Mouse (Mus musculus) myocyte (in vitro differentiated cells): Measurements from ENCODE around the gene Mcf2l. TPM values are rescaled to one million over a fixed set of nuclear protein-coding genes. Genes with fewer than 3 reads are reported as not detected.

Experiments used
- H3K27me3 ChIP-seq: one replicate; pipeline ENCODE4 v1.6.1; 2011; ENCODE audit not compliant: control insufficient read depth, insufficient read depth, insufficient read length
- H3K36me3 ChIP-seq: one replicate; pipeline ENCODE4 v1.6.1; 2011; ENCODE audit not compliant: control insufficient read depth, insufficient read depth
- H3K4me2 ChIP-seq: one replicate; pipeline ENCODE4 v1.6.1; 2011; ENCODE audit warnings: low read depth, control low read depth
- H3K4me3 ChIP-seq: one replicate; pipeline ENCODE4 v1.5.1; 2011; ENCODE audit warnings: mild to moderate bottlenecking, control low read depth, moderate library complexity
- H3K79me2 ChIP-seq: one replicate; pipeline ENCODE4 v1.6.1; 2011; ENCODE audit not compliant: control insufficient read depth, insufficient read depth
- H3ac ChIP-seq: one replicate; pipeline ENCODE4 v1.6.1; 2011; ENCODE audit not compliant: control insufficient read depth, insufficient read length
- CEBPB ChIP-seq: IDR thresholded peaks from 2 replicates; pipeline ENCODE4 v1.6.1; 2011; ENCODE audit warnings: mild to moderate bottlenecking, moderate library complexity; ENCODE audit not compliant: poor library complexity, insufficient read depth, severe bottlenecking
- E2F4 ChIP-seq: IDR thresholded peaks from one replicate; pipeline ENCODE4 v1.6.1; 2011; ENCODE audit warnings: mild to moderate bottlenecking, control low read depth, moderate library complexity; ENCODE audit not compliant: insufficient read depth
- MAX ChIP-seq: IDR thresholded peaks from one replicate; pipeline ENCODE4 v1.6.1; 2011; ENCODE audit warnings: low read depth, mild to moderate bottlenecking, control low read depth
- MYOD1 ChIP-seq, 3 experiments: IDR thresholded peaks; one replicate each; pipeline ENCODE4 v1.6.1; 2011; ENCODE audit warnings: control low read depth in 2 of 3, low read depth in 2 of 3, mild to moderate bottlenecking in 2 of 3, moderate library complexity in 1 of 3; ENCODE audit not compliant: insufficient read length in 2 of 3, control insufficient read depth in 1 of 3
- MYOG ChIP-seq, 3 experiments: IDR thresholded peaks; one replicate each; pipeline ENCODE4 v1.6.1; 2011; ENCODE audit warnings: control low read depth in 2 of 3, low read depth in 2 of 3, mild to moderate bottlenecking in 2 of 3; ENCODE audit not compliant: insufficient read length in 2 of 3, control insufficient read depth in 1 of 3, insufficient read depth in 1 of 3
- POLR2A ChIP-seq: IDR thresholded peaks from one replicate; pipeline ENCODE4 v1.6.1; 2011; ENCODE audit warnings: low read depth, mild to moderate bottlenecking, control low read depth, moderate library complexity; ENCODE audit not compliant: insufficient read length
- POLR2AphosphoS2 ChIP-seq: IDR thresholded peaks from one replicate; pipeline ENCODE4 v1.6.1; 2011; ENCODE audit warnings: low read depth, control low read depth; ENCODE audit not compliant: insufficient read length
- REST ChIP-seq: IDR thresholded peaks from one replicate; pipeline ENCODE4 v1.6.1; 2011; ENCODE audit warnings: mild to moderate bottlenecking, control low read depth, moderate library complexity; ENCODE audit not compliant: insufficient read depth, insufficient read length
- SRF ChIP-seq: IDR thresholded peaks from one replicate; pipeline ENCODE4 v1.6.1; 2011; ENCODE audit warnings: low read depth; ENCODE audit not compliant: control insufficient read depth, insufficient read length
- TCF12 ChIP-seq: IDR thresholded peaks from one replicate; pipeline ENCODE4 v1.6.1; 2011; ENCODE audit warnings: mild to moderate bottlenecking, control low read depth; ENCODE audit not compliant: poor library complexity, insufficient read depth, severe bottlenecking
- TCF3 ChIP-seq: IDR thresholded peaks from one replicate; pipeline ENCODE4 v1.6.1; 2011; ENCODE audit warnings: low read depth, control low read depth; ENCODE audit not compliant: insufficient read length
- USF1 ChIP-seq: IDR thresholded peaks from one replicate; pipeline ENCODE4 v1.6.1; 2011; ENCODE audit warnings: low read depth, mild to moderate bottlenecking, control low read depth, moderate library complexity
- polyA plus RNA-seq: library from polyadenylated mRNA; unstranded; fragments of >200 nt; fragmentation: generic; extraction: Trizol; gene quantifications from one replicate; pipeline ENCODE4 v1.2.1, GENCODE M21; 2012; ENCODE audit warnings: missing spikeins

Gene Mcf2l
- polyA plus RNA-seq, 1 experiment, result 1.2 TPM

- Histone ChIP-seq H3K79me2 (no peaks in the 10 kb centered on the region), H3K36me3 (no peaks in the 10 kb centered on the region), H3K27me3 (no peaks in the 10 kb centered on the region)
These were observed 10.5 kb upstream of the Mcf2l start for GRCm38 (mm10) chr8:12863061-12863460.

GRCm38 (mm10) chr8:12863608-12864007, 10.0 kb upstream of the Mcf2l start:
- Histone ChIP-seq H3K36me3 (no peaks in the 10 kb centered on the region), H3ac (no peak overlapping the region), H3K27me3 (no peaks in the 10 kb centered on the region), H3K79me2 (no peaks in the 10 kb centered on the region), H3K4me3 (no peak overlapping the region), H3K4me2 (no peak overlapping the region)
- no peak for TF ChIP-seq POLR2AphosphoS2
- no peak for TF ChIP-seq POLR2A
- TF ChIP-seq TCF3, result no peak
- TF ChIP-seq E2F4, result no peak
- no peak for TF ChIP-seq CEBPB
- TF ChIP-seq SRF, result no peak
- no peak for TF ChIP-seq MYOG (IDR thresholded peaks at IDR 0.05; ENCODE audit: control insufficient read depth in 1 of 3, insufficient read depth in 1 of 3, insufficient read length in 2 of 3, low read depth in 2 of 3)
- TF ChIP-seq TCF12, result no peak
- no peak for TF ChIP-seq MYOD1 (IDR thresholded peaks at IDR 0.05; ENCODE audit: control insufficient read depth in 1 of 3, insufficient read length in 2 of 3, low read depth in 2 of 3)
- no peak for TF ChIP-seq MAX
- no peak for TF ChIP-seq USF1
- no peak for TF ChIP-seq REST

More at GRCm38 (mm10) chr8:12863061-12863460, 10.5 kb upstream of the Mcf2l start:
- TF ChIP-seq CEBPB, result no peak
- no peak for TF ChIP-seq MYOD1 (IDR thresholded peaks at IDR 0.05; ENCODE audit: control insufficient read depth in 1 of 3, insufficient read length in 2 of 3, low read depth in 2 of 3)
- no peak for TF ChIP-seq TCF3
- no peak for TF ChIP-seq MYOG (IDR thresholded peaks at IDR 0.05; ENCODE audit: control insufficient read depth in 1 of 3, insufficient read depth in 1 of 3, insufficient read length in 2 of 3, low read depth in 2 of 3)
- TF ChIP-seq REST, result no peak
- no peak for TF ChIP-seq TCF12
- TF ChIP-seq USF1, result no peak
- TF ChIP-seq MAX, result no peak
- TF ChIP-seq POLR2A, result no peak
- TF ChIP-seq POLR2AphosphoS2, result no peak
- TF ChIP-seq E2F4, result no peak
- no peak for TF ChIP-seq SRF
- Histone ChIP-seq H3K4me3 (no peak overlapping the region), H3ac (no peak overlapping the region), H3K4me2 (no peak overlapping the region)

GRCm38 (mm10) chr8:12865790-12866189, 7.8 kb upstream of the Mcf2l start:
- H3K27me3 ChIP-seq, result no peaks in the 10 kb centered on the region
- H3K4me2 ChIP-seq, result no peak overlapping the region
- H3K36me3 ChIP-seq, result no peaks in the 10 kb centered on the region

GRCm38 (mm10) chr8:12869661-12870060, 3.9 kb upstream of the Mcf2l start:
- H3K79me2 ChIP-seq, result no peaks in the 10 kb centered on the region
- H3ac ChIP-seq, result no peak overlapping the region
- no peak overlapping the region for H3K4me3 ChIP-seq
- H3K4me2 ChIP-seq, result no peak overlapping the region
- H3K36me3 ChIP-seq, result no peaks in the 10 kb centered on the region
- TF ChIP-seq TCF12, result no peak
- TF ChIP-seq E2F4, result no peak
- no peak for TF ChIP-seq MYOD1 (IDR thresholded peaks at IDR 0.05; ENCODE audit: control insufficient read depth in 1 of 3, insufficient read length in 2 of 3, low read depth in 2 of 3)
- no peak for TF ChIP-seq SRF
- no peak for TF ChIP-seq POLR2A
- TF ChIP-seq CEBPB, result no peak
- no peak for TF ChIP-seq USF1
- no peak for TF ChIP-seq REST
- no peak for TF ChIP-seq MAX
- no peak for TF ChIP-seq MYOG (IDR thresholded peaks at IDR 0.05; ENCODE audit: control insufficient read depth in 1 of 3, insufficient read depth in 1 of 3, insufficient read length in 2 of 3, low read depth in 2 of 3)
- no peak for TF ChIP-seq TCF3
- TF ChIP-seq POLR2AphosphoS2, result no peak
- H3K27me3 ChIP-seq, result peaks cover 14% of the 10 kb centered on the region

More at GRCm38 (mm10) chr8:12865790-12866189, 7.8 kb upstream of the Mcf2l start:
- Histone ChIP-seq H3ac (no peak overlapping the region), H3K4me3 (no peak overlapping the region), H3K79me2 (no peaks in the 10 kb centered on the region)
- TF ChIP-seq SRF (no peak), MYOD1 (IDR thresholded peaks at IDR 0.05; ENCODE audit: control insufficient read depth in 1 of 3, insufficient read length in 2 of 3, low read depth in 2 of 3) (no peak), MAX (no peak), POLR2AphosphoS2 (no peak), TCF3 (no peak), TCF12 (no peak), CEBPB (no peak), MYOG (IDR thresholded peaks at IDR 0.05; ENCODE audit: control insufficient read depth in 1 of 3, insufficient read depth in 1 of 3, insufficient read length in 2 of 3, low read depth in 2 of 3) (no peak), E2F4 (no peak), REST (no peak), POLR2A (no peak), USF1 (no peak)

- H3K79me2 ChIP-seq, result no peaks in the 10 kb centered on the region
- H3ac ChIP-seq, result no peak overlapping the region
- H3K4me3 ChIP-seq, result no peak overlapping the region
- TF ChIP-seq POLR2AphosphoS2, result no peak
- TF ChIP-seq MAX, result no peak
- TF ChIP-seq REST, result no peak
- TF ChIP-seq MYOD1 (IDR thresholded peaks at IDR 0.05; ENCODE audit: control insufficient read depth in 1 of 3, insufficient read length in 2 of 3, low read depth in 2 of 3), result no peak
- TF ChIP-seq USF1, result no peak
- no peak for TF ChIP-seq POLR2A
- no peak for TF ChIP-seq SRF
- TF ChIP-seq TCF3, result no peak
- TF ChIP-seq E2F4, result no peak
- no peak for TF ChIP-seq MYOG (IDR thresholded peaks at IDR 0.05; ENCODE audit: control insufficient read depth in 1 of 3, insufficient read depth in 1 of 3, insufficient read length in 2 of 3, low read depth in 2 of 3)
- no peak for TF ChIP-seq TCF12
- H3K36me3 ChIP-seq, result no peaks in the 10 kb centered on the region
- no peak overlapping the region for H3K4me2 ChIP-seq
- H3K27me3 ChIP-seq, result peaks cover 18% of the 10 kb centered on the region
These were observed 3.0 kb upstream of the Mcf2l start for GRCm38 (mm10) chr8:12870656-12871055.
